Mouse (Mus musculus) liver, adult 2 months (tissue): ENCODE results near the gene Unc13a. TPM values are rescaled to one million over a fixed set of nuclear protein-coding genes. Genes with fewer than 3 reads are reported as not detected.

Experiments
- DNase-seq: peaks from one replicate; pipeline ENCODE4 v3.0.0-alpha.2; 2011; ENCODE audit warnings: low read depth, low spot score; ENCODE audit errors: extremely low read depth
- H3K27ac ChIP-seq: fragments of 200-500 bp; replicated peaks from 2 replicates; pipeline ENCODE4 v1.5.1; 2012; ENCODE audit warnings: low read depth, mild to moderate bottlenecking, control low read depth, inconsistent platforms, low read length; ENCODE audit not compliant: insufficient read depth
- H3K27me3 ChIP-seq: fragments of 200-500 bp; 2 replicates; pipeline ENCODE4 v1.6.1; 2012; ENCODE audit warnings: mild to moderate bottlenecking, moderate library complexity, low read length, inconsistent platforms; ENCODE audit not compliant: control insufficient read depth, insufficient read depth
- H3K36me3 ChIP-seq: fragments of 200-500 bp; 2 replicates; pipeline ENCODE4 v1.6.1; 2012; ENCODE audit warnings: low read length, inconsistent platforms; ENCODE audit not compliant: control insufficient read depth, insufficient read depth
- H3K4me1 ChIP-seq: fragments of 200-500 bp; 2 replicates; pipeline ENCODE4 v1.6.1; 2011; ENCODE audit warnings: low read length; ENCODE audit not compliant: control insufficient read depth, insufficient read depth
- H3K4me3 ChIP-seq: fragments of 200-500 bp; 2 replicates; pipeline ENCODE4 v1.5.1; 2011; ENCODE audit warnings: low read depth, mild to moderate bottlenecking, control low read depth, low read length, moderate library complexity; ENCODE audit not compliant: insufficient read depth
- H3K79me2 ChIP-seq: fragments of 200-500 bp; 2 replicates; pipeline ENCODE4 v1.6.1; 2012; ENCODE audit warnings: inconsistent platforms, mild to moderate bottlenecking, low read length, moderate library complexity; ENCODE audit not compliant: control insufficient read depth, insufficient read depth
- H3K9ac ChIP-seq: fragments of 200-500 bp; 2 replicates; pipeline ENCODE4 v1.6.1; 2012; ENCODE audit warnings: low read depth, mild to moderate bottlenecking, control low read depth, inconsistent platforms, low read length
- CTCF ChIP-seq: fragments of 200-500 bp; IDR thresholded peaks from 2 replicates; pipeline ENCODE4 v1.5.1; 2011; ENCODE audit warnings: low read depth, low read length, control low read depth
- POLR2A ChIP-seq: fragments of 200-500 bp; IDR thresholded peaks from 2 replicates; pipeline ENCODE4 v1.6.1; 2011; ENCODE audit warnings: low read length, control low read depth; ENCODE audit not compliant: insufficient read depth; ENCODE audit errors: extremely low read depth
- WGBS: fragments of 180-500 bp; shearing (Covaris S2); methylation state at CpG from one replicate; pipeline ENCODE4 v1.1.7; 2018; 5-methylcytosine and 5-hydroxymethylcytosine counted together
- polyA plus RNA-seq: library from polyadenylated mRNA; depleted of rRNA; stranded (reverse); fragments of >200 nt; gene quantifications from 2 replicates; pipeline ENCODE4 v1.2.3, GENCODE M21; 2012
- total RNA-seq: library from RNA; depleted of rRNA; stranded (reverse); fragments of >200 nt; gene quantifications from 2 replicates; pipeline ENCODE4 v1.2.3, GENCODE M21; 2014

The Unc13a gene
- total and polyA plus RNA-seq, 2 experiments = 0.09 to 0.15 TPM

- DNase-seq = no peak
- H3K79me2 ChIP-seq = no peaks in the 10 kb centered on the region
- H3K27me3 ChIP-seq = peaks cover 7% of the 10 kb centered on the region; the same call in 1 of the 2 replicates
- no peaks in the 10 kb centered on the region for H3K36me3 ChIP-seq
- TF ChIP-seq CTCF (no peak), POLR2A (no peak)
- 20% methylated on average over 17 of the region's 17 CpGs for WGBS
- H3K4me1 ChIP-seq = peaks cover 4% of the 10 kb centered on the region
- H3K4me3 ChIP-seq = no peak overlapping the region
- no peak overlapping the region for H3K27ac ChIP-seq
- no peak overlapping the region for H3K9ac ChIP-seq
Measured at GRCm38 (mm10) chr8:71658515-71659049, 13.0 kb downstream of the Unc13a start.

- TF ChIP-seq POLR2A (no peak), CTCF (no peak)
- DNase-seq = no peak
- H3K4me3 ChIP-seq = no peak overlapping the region
- H3K27me3 ChIP-seq = peaks cover 7% of the 10 kb centered on the region; the same call in 1 of the 2 replicates
- no peaks in the 10 kb centered on the region for H3K79me2 ChIP-seq
- H3K9ac ChIP-seq = no peak overlapping the region
- WGBS = 33% methylated on average over 9 of the region's 9 CpGs
- peaks cover 4% of the 10 kb centered on the region for H3K4me1 ChIP-seq
- H3K36me3 ChIP-seq = no peaks in the 10 kb centered on the region
- no peak overlapping the region for H3K27ac ChIP-seq
Measured at GRCm38 (mm10) chr8:71657816-71658215, 13.7 kb downstream of the Unc13a start.

DNA sequence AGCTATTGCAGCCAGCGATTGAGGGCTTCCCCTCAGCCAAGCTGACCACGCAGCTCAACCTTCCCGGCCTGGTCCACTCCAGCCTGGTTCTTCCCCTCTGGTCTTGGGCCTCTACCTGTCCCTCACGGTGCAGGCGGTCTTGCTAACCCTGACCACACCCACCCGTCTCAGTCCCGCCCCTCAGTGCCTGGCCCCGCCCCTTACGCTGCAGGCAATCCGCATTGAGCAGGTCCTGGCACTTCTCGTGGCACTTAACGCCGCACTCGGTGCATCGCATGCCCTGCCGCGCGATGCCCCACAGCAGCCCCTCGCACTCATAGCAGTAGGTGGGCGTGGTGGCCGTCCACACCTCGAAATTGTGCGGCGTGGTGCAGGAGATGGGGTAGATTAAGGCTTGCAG, 17.0 kb downstream of the Unc13a start:
- TF ChIP-seq POLR2A = no peak
- TF ChIP-seq CTCF = no peak
- Histone ChIP-seq H3K27ac (no peak overlapping the region), H3K36me3 (no peaks in the 10 kb centered on the region), H3K9ac (no peak overlapping the region), H3K79me2 (no peaks in the 10 kb centered on the region), H3K27me3 (peaks cover 7% of the 10 kb centered on the region; the same call in 1 of the 2 replicates), H3K4me3 (no peak overlapping the region), H3K4me1 (peaks cover 4% of the 10 kb centered on the region)
- 4% methylated on average over 24 of the region's 24 CpGs for WGBS
- no peak for DNase-seq

- no peaks in the 10 kb centered on the region for H3K36me3 ChIP-seq
- no peak for DNase-seq
- no peak overlapping the region for H3K27ac ChIP-seq
- H3K4me1 ChIP-seq = no peaks in the 10 kb centered on the region
- no peak overlapping the region for H3K4me3 ChIP-seq
- no peak for TF ChIP-seq CTCF
- no peak for TF ChIP-seq POLR2A
- WGBS = 85% methylated on average over 9 of the region's 9 CpGs
- no peaks in the 10 kb centered on the region for H3K79me2 ChIP-seq
- H3K27me3 ChIP-seq = no peaks in the 10 kb centered on the region
- no peak overlapping the region for H3K9ac ChIP-seq
Measured at GRCm38 (mm10) chr8:71645510-71645909, 26.0 kb downstream of the Unc13a start.

- 76% methylated on average over 4 of the region's 4 CpGs for WGBS
- Histone ChIP-seq H3K36me3 (no peaks in the 10 kb centered on the region), H3K79me2 (no peaks in the 10 kb centered on the region), H3K27me3 (no peaks in the 10 kb centered on the region), H3K9ac (no peak overlapping the region), H3K4me3 (no peak overlapping the region), H3K27ac (no peak overlapping the region), H3K4me1 (no peaks in the 10 kb centered on the region)
- TF ChIP-seq POLR2A (no peak), CTCF (no peak)
- no peak for DNase-seq
Measured at GRCm38 (mm10) chr8:71639318-71639717, 32.2 kb downstream of the Unc13a start.

- H3K9ac ChIP-seq = no peak overlapping the region
- H3K27me3 ChIP-seq = 0 out of 2 replicates have a peak, but pooled peaks cover 3% of the 10 kb centered on the region
- H3K4me1 ChIP-seq = no peaks in the 10 kb centered on the region
- WGBS = 65% methylated on average over 6 of the region's 6 CpGs
- H3K4me3 ChIP-seq = no peak overlapping the region
- no peaks in the 10 kb centered on the region for H3K36me3 ChIP-seq
- DNase-seq = no peak
- TF ChIP-seq POLR2A = no peak
- TF ChIP-seq CTCF = no peak
- H3K79me2 ChIP-seq = no peaks in the 10 kb centered on the region
- no peak overlapping the region for H3K27ac ChIP-seq
Measured at GRCm38 (mm10) chr8:71638321-71638720, 33.2 kb downstream of the Unc13a start.
